Mouse (Mus musculus) splenic B cell, adult 2 months (primary cell): ENCODE results near the gene Pcdh8.

Experiments
- DNase-seq: peaks from one replicate; pipeline ENCODE4 v3.0.0-alpha.2; 2011; ENCODE audit warnings: low read depth, low spot score
- H3K27me3 ChIP-seq: 2 replicates; pipeline ENCODE4 v1.6.1; 2012; ENCODE audit warnings: mild to moderate bottlenecking, low read length, moderate library complexity, mixed read lengths; ENCODE audit not compliant: control insufficient read depth, poor library complexity, insufficient read depth, severe bottlenecking
- H3K36me3 ChIP-seq: 2 replicates; pipeline ENCODE4 v1.6.1; 2012; ENCODE audit warnings: mild to moderate bottlenecking, low read length, moderate library complexity, mixed read lengths; ENCODE audit not compliant: control insufficient read depth, poor library complexity, insufficient read depth, severe bottlenecking

The Pcdh8 gene

GRCm38 (mm10) chr14:79771094-79771535 is at the start of gene Pcdh8:
Pcdh8 (minus strand) TSS chr14:79771312.
- DNase-seq: no peak
- H3K27me3 ChIP-seq: no peaks in the 10 kb centered on the region
- no peaks in the 10 kb centered on the region for H3K36me3 ChIP-seq

- no peak for DNase-seq
- no peaks in the 10 kb centered on the region for H3K36me3 ChIP-seq
These were observed 43.6 kb upstream of the Pcdh8 start for GRCm38 (mm10) chr14:79814709-79815108.

GRCm38 (mm10) chr14:79814084-79814483 is 43.0 kb upstream of the Pcdh8 start:
- H3K27me3 ChIP-seq: no peaks in the 10 kb centered on the region; the same call in 1 of the 2 replicates
- no peak for DNase-seq
- H3K36me3 ChIP-seq: no peaks in the 10 kb centered on the region

More at GRCm38 (mm10) chr14:79814709-79815108, 43.6 kb upstream of the Pcdh8 start:
- H3K27me3 ChIP-seq: no peaks in the 10 kb centered on the region; the same call in 1 of the 2 replicates

GRCm38 (mm10) chr14:79793179-79793578 is 22.1 kb upstream of the Pcdh8 start:
- Histone ChIP-seq H3K36me3 (no peaks in the 10 kb centered on the region), H3K27me3 (no peaks in the 10 kb centered on the region)
- no peak for DNase-seq

GRCm38 (mm10) chr14:79789535-79789934 is 18.4 kb upstream of the Pcdh8 start:
- DNase-seq: no peak
- H3K36me3 ChIP-seq: no peaks in the 10 kb centered on the region
- H3K27me3 ChIP-seq: no peaks in the 10 kb centered on the region

GRCm38 (mm10) chr14:79788656-79789204 is 17.6 kb upstream of the Pcdh8 start:
- DNase-seq: no peak
- H3K27me3 ChIP-seq: no peaks in the 10 kb centered on the region
- H3K36me3 ChIP-seq: no peaks in the 10 kb centered on the region

- Histone ChIP-seq H3K36me3 (no peaks in the 10 kb centered on the region), H3K27me3 (no peaks in the 10 kb centered on the region)
- no peak for DNase-seq
These were observed 16.8 kb upstream of the Pcdh8 start for GRCm38 (mm10) chr14:79787918-79788317.

GRCm38 (mm10) chr14:79785400-79785799 is 14.3 kb upstream of the Pcdh8 start:
- DNase-seq: no peak
- H3K36me3 ChIP-seq: no peaks in the 10 kb centered on the region
- no peaks in the 10 kb centered on the region for H3K27me3 ChIP-seq

- Histone ChIP-seq H3K36me3 (no peaks in the 10 kb centered on the region), H3K27me3 (no peaks in the 10 kb centered on the region)
- no peak for DNase-seq
These were observed 9.8 kb upstream of the Pcdh8 start for GRCm38 (mm10) chr14:79780889-79781288.

GRCm38 (mm10) chr14:79780332-79780731 is 9.2 kb upstream of the Pcdh8 start:
- DNase-seq: no peak
- no peaks in the 10 kb centered on the region for H3K27me3 ChIP-seq
- no peaks in the 10 kb centered on the region for H3K36me3 ChIP-seq

- no peak for DNase-seq
- no peaks in the 10 kb centered on the region for H3K27me3 ChIP-seq
- no peaks in the 10 kb centered on the region for H3K36me3 ChIP-seq
These were observed 8.7 kb upstream of the Pcdh8 start for GRCm38 (mm10) chr14:79779841-79780240.

GRCm38 (mm10) chr14:79773425-79774391 is 2.6 kb upstream of the Pcdh8 start:
- no peak for DNase-seq
- H3K36me3 ChIP-seq: no peaks in the 10 kb centered on the region
- no peaks in the 10 kb centered on the region for H3K27me3 ChIP-seq

GRCm38 (mm10) chr14:79771802-79772511 is 845 bp upstream of the Pcdh8 start:
- H3K36me3 ChIP-seq: no peaks in the 10 kb centered on the region
- DNase-seq: no peak
- no peaks in the 10 kb centered on the region for H3K27me3 ChIP-seq

- no peaks in the 10 kb centered on the region for H3K27me3 ChIP-seq
- H3K36me3 ChIP-seq: no peaks in the 10 kb centered on the region
- DNase-seq: no peak
These were observed 612 bp downstream of the Pcdh8 start for GRCm38 (mm10) chr14:79770306-79771093.
